Mouse (Mus musculus) kidney, postnatal 14 days (tissue): ENCODE data around the gene Ly6g6e.

Experiments
- DNase-seq: peaks from one replicate; pipeline ENCODE4 v3.0.0; 2022; ENCODE audit warnings: mixed read lengths

Gene Ly6g6e

DNA sequence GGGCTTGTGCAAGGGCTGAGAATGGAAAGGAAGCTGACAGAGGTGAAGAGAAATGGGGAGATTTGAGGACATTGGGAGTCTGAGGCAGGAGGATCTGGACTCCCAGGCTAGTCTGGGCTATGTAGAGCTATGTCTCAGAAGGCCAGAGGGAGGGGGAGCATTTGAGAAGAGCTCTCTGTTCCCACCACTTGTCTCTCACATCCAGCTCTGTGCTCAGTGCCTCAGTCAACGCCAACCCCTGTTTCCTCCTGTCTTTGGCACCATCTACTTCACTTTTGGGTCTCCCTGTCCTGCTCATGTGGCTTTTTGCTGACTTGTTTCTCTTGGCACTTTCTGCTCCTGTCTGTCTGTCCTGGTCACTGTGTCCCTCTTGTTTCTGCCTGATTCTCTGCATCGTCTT is 583 bp downstream of the Ly6g6e start:
- no peak for DNase-seq

DNA sequence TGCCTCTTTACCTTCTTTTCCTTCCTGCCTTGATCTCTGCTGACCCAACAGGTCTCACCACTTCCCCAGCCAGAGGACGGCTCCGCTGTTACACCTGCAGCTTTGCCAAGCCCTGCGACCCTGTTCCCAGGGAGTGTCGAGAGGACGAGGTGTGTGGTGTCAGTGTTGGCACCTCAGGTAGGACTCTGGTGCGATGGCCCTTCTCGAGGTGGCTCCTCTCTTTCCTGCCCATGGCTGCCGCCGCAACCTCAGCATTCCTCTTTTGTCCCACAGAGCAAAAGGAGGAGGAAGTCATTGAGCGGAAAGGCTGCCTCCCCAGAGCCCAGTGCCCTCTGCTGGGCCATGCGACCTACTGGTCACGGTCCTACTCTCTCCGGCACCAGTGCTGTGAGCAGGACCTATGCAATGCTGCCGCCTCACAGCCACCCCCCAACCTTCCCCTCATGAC is 1.1 kb downstream of the Ly6g6e start, which contains the start of gene Ly6g6d:
Gene Ly6g6d (minus strand): TSS at position 280 of the 448 bp plus-strand sequence.
- DNase-seq: peak; percentile 80

DNA sequence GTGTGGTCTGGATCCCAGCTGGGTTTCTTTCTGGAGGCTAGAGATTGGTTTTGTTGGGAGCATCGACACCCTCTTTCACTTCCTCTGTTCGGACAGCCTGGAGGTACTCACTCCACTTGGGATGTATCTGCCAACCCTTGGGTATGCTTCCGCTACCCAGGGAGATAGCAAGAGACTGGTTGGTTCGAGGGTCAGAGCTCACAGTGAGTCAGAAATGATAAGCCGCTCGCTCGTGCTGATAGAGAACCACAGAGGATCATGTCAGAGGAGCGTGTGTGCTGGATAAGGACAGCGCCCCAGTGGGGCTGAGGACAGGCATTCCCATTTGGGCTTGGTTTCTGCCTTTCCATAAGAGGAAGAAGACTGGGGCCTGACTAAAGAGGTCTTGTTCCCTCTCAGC is 3.1 kb downstream of the Ly6g6e start:
- no peak for DNase-seq

DNA sequence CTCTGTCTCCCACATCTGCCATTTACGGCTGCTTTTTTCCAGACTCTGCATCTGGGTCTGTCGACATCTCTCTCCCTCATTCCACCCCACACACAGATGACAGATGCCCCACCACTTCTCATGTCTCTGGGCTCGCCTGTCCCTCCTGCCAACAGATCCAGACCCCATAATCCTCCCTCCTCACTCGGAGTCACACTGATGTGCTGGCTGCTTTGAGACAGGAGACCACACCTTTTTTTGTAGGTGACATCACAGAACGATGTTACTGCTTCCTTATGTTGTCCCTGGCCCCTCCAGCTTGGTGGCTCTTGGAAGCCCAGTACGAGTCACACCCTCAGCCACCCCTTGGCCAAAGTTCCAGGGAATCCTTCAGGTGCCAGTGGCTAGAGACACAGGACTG is 3.5 kb downstream of the Ly6g6e start:
- no peak for DNase-seq

DNA sequence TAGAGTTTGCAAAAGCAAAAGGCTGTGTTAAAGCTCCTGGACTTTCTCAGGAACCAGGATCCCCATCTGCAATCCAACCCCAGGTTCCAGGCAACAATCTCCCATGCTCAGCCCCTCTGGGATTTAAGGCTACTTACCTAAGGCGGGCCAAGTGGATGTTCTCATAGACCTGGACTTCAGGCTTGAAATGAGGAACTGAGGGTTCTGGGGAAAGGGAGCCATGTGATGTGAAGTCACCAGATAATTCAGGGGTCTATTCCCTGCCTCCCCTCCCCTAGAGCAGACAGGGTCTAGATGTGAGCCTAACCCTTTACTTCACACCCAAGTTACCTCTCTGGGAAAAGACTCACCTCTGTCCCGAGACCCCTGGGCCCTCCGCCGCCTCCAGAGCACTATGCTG is 4.0 kb downstream of the Ly6g6e start:
- no peak for DNase-seq

DNA sequence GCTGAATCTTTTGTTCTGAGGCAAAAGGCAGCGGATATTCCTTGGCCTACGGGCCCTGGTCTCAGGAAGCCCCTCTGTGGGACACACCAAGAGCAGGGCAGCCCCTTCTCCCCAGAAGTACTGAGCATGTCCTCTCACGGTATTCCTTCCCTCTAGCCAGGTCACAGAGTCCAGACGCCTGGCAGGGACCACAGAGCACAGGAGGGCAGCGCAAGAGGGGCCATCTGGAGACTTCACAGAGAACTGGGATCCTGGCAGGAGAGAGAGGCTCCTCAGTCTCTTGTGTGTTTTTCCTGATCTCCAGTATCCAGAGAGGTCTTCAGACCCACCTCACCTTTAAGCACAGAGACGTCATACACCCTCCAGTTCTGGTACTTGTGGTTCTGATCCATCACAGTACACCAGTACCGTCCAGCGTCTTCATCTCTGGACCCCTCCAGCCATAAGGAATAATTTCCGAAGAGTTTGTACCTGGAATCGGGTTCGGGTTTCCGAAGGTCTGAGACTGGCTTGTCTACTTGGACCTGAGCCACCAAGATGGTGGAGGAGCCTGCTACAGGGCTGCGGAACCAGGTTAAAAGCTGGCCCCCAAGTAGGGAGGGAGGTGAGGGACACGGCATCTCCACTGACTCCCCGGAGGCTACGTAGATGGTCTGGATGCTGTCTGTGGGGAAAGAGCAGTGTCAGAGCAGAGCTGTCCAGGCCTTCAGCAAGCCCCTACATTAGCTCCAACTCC is 6.3 kb downstream of the Ly6g6e start:
- no peak for DNase-seq

DNA sequence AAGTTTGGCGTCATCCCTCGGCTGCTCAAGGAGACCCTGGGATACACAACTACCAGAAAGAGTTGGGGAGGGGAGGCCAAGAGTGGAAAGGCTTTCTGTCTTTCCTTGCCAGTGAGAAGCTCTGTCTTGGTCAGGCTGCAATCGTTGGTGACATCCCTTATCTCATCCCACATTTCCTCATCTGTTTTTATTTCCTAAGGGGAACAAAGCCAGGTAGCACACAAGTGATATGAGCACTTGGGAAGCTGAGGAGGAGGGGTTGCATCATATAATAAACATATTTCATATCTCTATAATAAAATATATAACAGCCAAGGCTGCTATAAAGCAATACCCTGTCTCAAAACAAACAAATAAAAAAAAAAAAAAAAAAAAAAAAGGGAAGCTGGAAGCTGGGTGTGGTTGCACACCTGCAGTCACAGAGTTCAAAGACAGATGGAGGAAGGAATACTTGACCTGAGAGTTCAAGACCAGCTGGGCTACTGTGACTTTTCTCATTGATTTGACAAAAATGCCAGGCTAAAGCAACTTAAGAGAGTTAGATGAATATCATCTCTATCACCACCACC is 7.3 kb downstream of the Ly6g6e start:
- DNase-seq: no peak

DNA sequence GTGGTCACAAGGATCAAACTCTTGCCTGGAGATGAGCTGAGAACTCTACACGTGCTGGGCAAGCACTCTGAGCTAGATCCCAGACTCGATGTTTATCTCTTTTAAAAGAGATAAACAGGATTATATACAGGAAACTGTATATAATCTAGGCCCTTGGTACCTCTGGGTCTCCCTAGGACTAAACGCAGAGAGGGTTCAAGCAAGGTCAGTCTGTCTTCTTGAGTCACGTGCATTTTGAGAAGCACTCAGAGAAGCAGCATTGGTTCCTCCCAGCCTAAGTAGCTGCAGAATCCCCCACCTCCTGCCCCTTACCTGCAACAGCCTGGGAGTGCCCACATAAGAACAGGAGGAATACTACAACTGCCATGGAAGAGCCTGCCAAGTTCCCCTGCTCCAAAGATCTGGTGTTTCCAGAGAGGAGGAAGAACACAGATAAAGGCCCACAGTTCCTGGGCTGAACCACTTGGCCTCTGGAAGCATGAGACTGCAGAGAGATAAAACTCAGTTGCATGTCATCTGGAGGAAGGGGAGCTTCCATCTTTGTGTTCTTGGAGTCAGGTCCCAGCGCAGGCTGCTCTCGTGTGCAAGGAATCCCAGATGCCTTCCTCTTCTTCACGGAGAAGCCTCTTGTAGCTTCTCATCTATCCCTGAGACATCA is 8.6 kb downstream of the Ly6g6e start, which contains the start of gene Ly6g6f:
Gene Ly6g6f (minus strand): TSS at position 403 of the 658 bp plus-strand sequence.
- no peak for DNase-seq

DNA sequence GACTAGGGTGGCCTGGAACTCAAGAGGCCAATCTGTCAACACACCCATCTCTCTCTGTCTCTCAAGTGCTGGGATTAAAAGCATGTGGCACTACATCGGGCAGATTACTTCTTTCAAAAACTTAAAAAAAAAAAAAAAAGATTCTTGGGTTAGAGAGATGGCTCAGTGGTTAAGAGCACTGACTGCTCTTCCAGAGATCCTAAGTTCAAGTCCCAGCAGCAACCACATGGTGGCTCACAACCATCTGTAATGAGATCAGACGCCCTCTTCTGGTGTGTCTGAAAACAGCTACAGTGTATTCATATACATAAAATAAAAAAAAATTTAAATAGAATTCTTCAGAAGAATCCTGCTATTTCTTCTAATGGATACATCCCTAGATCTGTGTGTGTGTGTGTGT is 11.4 kb downstream of the Ly6g6e start:
- no peak for DNase-seq

DNA sequence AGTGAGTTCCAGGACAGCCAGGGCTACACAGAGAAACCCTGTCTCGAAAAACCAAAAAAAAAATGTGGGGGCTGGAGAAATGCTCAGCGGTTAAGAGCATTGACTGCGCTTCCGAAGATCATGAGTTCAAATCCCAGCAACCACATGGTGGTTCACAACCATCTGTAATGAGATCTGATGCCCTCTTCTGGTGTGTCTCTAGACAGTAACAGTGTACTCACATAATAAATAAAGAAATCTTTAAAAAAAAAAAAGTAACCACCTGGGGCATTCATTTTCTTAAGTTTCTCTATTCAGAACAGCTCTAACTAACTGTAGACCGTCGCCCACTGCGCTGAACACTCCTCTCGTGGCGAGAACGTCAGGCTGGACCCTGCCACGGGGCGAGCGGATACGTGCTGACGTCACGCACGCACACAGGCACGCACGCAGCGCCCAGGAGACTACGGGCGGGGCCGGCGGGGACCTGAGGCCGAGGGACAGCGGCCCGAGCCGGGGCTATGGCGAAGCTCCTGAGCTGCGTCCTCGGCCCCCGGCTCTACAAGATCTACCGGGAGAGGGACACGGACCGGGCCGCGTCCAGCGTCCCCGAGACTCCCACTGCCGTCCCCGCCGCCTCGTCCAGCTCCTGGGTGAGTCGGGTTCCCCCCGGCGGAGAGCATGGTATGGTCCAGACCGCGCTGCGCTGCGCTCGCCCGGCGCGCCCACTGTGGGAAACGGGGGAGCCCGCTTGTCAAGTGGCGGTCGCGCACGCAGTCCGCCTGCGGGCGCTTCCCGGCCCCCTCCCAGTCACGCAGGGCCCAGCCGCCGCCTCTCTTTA is 12.3 kb downstream of the Ly6g6e start, which contains the start of gene Abhd16a:
Gene Abhd16a (plus strand): TSS at position 439 of the 820 bp plus-strand sequence.
- DNase-seq: peak; percentile 97

DNA sequence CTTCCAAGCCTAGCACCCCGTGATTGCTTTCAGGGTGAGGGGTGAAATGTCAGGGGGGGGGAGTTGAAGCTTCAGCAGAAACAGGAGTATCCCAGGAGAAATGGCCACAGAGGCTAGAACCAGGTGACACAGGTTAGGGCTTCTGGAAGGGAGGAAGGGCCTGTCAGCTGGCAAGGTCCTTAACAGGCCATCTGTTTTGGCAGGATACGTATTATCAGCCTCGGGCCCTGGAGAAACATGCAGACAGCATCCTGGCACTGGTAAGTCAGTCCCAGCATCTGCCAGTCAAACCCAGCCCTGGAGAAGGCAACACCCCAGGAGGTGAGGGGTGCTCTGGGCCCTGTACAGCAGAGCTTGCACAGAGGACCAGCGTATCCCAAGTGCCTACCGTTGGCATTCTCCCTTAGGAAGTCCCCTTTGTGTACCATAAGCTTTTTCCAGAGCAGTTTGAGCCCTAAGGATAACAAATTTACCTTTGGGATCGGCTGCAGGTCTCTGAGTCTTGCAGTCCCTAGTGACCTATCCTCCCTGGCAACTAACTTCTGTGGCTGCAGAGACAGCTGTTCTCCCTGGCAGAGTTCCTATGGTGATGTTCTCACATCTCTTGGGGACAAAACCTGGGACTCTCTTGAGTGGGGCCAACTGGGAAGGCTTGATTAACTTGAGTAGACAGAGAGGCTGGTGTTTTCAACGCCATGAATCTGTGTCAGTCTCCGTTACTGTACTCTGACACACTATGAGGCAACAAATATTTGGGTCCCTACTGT is 13.6 kb downstream of the Ly6g6e start:
- DNase-seq: no peak

DNA sequence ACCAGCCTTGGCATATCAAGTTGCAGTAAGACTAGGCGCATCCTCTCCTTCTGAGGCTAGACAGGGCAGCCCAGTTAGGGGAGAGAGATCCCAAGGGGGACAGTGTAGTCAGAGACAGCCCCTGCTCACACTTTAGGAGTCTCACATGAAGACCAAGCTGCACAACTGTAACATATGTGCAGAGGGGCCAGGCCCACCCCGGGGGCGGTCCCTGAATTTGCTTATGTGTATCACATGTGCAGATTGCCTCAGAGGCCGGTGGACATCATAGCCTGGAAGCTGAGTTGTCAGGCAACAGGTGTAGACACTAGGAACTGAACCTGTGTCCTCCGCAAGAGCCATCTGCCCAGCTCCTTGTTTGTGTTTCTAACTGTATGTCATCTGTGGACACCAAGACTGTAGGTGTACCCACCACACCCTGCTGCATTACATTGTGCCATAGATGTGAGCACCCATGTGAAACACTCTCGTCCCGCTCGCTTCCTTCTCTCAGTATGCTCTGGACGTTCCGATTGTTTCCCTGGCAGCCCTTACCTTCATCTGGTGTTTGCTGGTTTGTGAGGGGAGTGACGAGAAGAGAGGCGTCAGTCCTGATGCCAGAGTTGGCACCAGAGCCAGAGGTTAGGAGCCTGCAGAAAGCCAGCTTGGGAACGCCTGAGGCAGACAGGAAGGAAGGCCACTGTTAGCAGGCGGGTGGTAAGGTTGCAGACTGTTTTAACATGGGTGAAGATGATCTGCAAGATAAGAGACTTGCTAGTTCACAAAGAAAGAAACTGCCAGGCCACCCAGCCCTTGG is 15.9 kb downstream of the Ly6g6e start:
- no peak for DNase-seq

DNA sequence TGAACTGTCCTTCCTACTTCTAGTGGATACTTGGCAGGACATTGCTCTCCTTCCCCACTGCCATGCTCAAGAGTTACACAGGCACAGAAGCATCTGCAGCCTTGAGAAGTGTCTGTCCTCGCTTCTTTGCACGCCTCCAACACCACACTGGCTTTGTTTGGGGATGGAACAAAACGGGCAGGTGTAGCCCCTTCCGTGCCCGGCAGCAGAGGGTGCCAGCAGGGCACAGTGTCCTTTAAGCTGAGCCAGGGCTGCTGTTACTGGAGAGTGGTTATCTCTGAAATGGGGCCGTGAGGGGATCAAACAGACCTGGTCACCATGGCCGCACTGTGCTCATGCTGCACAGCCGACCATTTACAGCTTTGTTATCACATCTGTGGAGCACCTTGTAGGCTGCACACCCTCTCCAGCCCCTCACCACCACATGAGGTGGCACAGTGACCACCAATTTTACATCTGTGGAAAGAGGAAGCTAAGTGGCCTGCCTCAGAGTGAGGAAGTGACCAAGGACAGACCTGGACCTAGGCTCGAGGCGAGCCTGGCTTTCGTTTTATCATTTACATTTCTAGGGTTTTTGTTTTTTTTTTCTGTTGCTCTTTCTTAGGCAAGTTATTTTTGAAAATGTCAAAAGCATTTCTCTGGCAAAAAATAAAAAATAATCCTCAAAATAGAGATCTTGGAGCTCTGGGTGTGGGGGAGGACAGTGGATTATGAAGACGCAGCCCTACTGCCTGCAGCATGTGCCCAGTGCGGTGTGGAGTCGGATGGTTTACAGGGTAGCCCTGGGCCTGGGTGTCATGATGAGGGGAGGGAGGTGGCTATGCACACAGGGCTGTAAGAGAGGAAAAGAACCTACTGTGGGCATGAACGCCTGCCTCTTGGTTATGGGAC is 18.0 kb downstream of the Ly6g6e start:
- DNase-seq: no peak

DNA sequence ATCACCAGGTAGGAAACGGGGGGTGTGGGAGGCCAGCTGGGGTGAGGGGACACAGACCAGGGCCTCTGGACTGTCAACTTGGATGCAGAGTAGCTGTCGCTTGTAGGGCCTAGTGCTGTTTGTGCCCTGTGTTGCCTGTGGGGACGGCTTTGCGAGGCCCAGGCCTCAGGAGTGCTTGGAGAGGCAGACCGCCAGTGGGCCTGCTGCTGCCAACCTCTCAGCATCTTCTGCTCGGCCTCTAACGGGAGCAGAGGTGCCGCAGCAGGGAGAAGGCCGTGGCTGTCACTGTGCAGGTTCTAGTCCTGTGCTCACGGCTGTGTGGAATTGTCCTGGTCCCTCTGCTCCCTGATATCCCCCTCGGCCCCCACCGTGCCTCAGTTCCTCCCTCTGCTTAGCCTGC is 19.9 kb downstream of the Ly6g6e start:
- no peak for DNase-seq

DNA sequence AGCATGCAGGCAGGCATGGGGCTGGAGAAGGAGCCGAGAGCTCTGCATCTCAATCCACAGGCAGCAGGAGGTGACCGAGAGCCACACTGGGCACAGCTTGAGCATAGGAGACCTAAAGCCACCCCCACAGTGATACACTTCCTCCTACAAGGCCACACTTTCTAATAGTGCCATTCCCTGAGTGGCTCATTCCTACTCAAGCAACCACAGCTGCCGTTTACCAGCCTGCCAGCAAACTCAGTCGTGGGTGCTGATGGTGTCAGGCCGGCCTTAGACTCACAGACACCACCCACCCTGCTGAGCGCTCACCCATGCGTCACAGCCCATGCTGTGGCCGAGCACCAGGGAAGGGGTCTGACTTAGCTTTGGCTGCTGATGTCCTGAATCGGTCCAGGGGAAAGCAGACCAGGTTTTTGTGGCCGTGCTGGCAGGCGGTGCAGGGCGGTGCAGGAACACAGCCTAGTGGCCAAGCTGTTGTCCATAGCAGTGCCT is 20.5 kb downstream of the Ly6g6e start:
- no peak for DNase-seq

DNA sequence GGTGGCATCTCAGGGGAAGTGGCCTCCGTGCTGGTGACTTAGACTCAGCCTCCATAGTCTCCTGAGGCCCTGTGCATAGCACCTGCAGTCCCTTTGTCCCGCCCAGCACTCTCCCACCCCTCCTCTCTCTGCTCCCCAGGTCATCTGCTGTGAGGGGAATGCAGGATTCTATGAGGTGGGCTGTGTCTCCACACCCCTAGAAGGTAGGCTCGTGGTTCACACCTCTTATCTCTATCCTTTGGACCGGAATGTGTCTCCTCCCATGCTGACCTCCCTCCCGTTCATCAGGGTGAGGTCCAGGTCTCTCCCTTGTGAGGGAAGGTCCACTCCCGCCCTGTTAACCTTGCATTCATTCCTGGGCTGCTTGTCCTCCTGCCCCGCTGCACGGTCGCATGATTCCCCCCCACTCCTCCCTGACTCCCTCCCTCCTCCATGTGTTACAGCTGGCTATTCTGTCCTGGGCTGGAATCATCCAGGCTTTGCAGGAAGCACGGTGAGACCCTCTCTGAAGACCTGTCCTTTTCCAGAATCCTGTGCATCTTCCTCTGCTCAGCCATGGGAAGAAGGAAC is 23.6 kb downstream of the Ly6g6e start:
- DNase-seq: peak; percentile 50

DNA sequence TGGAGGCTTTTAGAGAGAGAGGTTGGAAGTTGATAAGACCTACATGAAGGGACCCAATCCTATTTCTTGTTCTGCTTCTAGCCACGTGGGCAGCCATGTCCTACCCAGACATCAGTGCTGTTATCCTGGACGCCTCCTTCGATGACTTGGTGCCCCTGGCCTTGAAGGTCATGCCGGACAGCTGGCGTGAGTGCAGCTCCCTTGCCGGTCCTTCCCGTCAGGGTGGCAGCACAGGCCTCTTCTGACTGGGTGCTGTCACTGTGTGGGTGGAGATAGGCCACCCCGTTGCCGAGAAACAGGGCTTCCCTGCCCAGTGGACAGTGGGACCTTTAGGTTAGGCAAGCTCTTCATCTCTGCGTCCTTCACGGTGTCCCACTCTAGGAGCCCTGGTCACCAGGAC is 24.5 kb downstream of the Ly6g6e start:
- DNase-seq: no peak

DNA sequence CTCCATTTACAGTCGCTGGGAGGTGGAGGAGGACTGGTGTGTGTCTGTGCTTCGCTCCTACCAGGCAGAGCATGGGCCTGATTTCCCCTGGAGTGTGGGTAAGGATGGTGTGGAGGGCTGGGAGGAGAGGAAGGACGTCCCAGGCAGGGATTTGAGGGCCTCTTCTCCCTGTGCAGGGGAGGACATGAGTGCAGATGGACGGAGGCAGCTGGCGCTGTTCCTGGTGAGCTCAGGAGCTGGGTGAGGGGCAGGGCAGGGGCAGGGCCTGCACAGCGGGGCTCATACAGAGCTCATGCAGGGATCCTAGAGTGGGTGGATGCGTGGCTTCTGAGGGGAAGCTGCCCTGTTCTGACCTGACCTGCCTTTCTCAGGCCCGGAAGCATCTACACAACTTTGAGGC is 25.6 kb downstream of the Ly6g6e start:
- no peak for DNase-seq

DNA sequence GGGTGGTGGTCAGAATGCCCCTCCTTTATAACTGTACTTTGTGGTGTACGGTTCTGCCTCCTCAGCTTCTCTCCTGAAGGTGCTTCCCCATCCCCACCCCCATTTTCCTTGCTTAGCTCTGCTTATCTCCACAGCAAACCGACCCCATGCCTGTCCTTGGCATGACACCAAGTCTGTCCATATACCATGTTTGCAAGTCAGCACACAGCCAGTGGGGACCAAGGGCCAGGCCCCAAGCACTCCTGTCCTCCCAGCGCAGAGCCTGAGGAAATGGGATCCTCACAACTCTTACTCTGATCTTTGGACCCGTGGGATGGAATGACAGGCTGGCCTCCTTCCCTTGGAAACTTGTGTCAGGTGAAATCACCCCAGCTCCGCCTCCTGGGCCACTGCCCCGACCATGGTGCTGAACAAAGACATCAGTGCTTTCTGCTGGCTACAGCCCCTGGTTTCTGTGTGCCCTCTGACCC is 26.6 kb downstream of the Ly6g6e start:
- DNase-seq: peak; percentile 78

DNA sequence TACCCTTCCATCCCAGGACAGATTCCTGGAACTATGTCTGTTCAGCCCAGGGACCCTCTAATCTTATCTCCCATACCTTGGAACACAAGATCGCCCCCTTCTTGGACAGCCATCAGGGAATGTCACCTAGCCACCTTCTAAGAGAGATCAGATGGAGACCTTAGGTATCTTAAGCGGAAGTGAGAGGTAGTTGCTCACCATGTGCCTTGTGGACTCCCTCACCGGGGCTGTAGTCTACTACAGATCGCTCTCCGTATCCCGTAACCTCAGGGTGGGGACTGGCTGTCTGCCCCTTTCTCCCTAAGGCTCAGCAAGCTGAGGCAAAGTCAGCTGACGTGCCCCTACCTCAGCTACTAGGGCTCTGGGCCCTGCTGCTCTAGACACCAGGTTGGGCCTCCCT is 27.4 kb downstream of the Ly6g6e start:
- DNase-seq: no peak
